Mouse (Mus musculus) CH12.LX (cell line): ENCODE measurements around the gene Hibch. TPM values are rescaled to one million over a fixed set of nuclear protein-coding genes. Genes with fewer than 3 reads are reported as not detected.

Experiments
- DNase-seq: peaks from one replicate; pipeline ENCODE4 v3.0.0-alpha.2; 2013; ENCODE audit errors: extremely low read depth
- H3K27ac ChIP-seq: 2 replicates; pipeline ENCODE4 v1.5.1; 2012; ENCODE audit warnings: low read depth, mild to moderate bottlenecking, control low read depth, moderate library complexity; ENCODE audit not compliant: insufficient read depth
- H3K27me3 ChIP-seq: replicated peaks from 2 replicates; pipeline ENCODE3; 2012; ENCODE audit warnings: inconsistent platforms
- H3K36me3 ChIP-seq, 2 experiments: replicated peaks in 1 of 2; 2 replicates each; pipeline versions ENCODE3 to v1.6.1; 2012; ENCODE audit warnings: inconsistent platforms in 1 of 2, low read length in 1 of 2, mild to moderate bottlenecking in 1 of 2, mixed read lengths in 1 of 2, moderate library complexity in 1 of 2; ENCODE audit not compliant: control insufficient read depth in 1 of 2, insufficient read depth in 1 of 2
- H3K4me1 ChIP-seq, 2 experiments: 2 replicates each; pipeline ENCODE4 v1.6.1; 2012; ENCODE audit warnings: inconsistent platforms in 1 of 2, moderate library complexity in 1 of 2; ENCODE audit not compliant: insufficient read depth in 2 of 2, control insufficient read depth in 1 of 2
- H3K4me2 ChIP-seq: 2 replicates; pipeline ENCODE4 v1.6.1; 2012; ENCODE audit warnings: low read depth, mild to moderate bottlenecking, control low read depth; ENCODE audit not compliant: poor library complexity, insufficient read depth, severe bottlenecking
- H3K4me3 ChIP-seq, 3 experiments: fragments of 150-350 bp in 1 of 3; sonication (generic) in 1 of 3; replicated peaks in 1 of 3; 2 replicates each; pipeline versions ENCODE3 to v1.5.1; 2011 to 2012; ENCODE audit warnings: low read depth in 2 of 3, low read length in 2 of 3, mild to moderate bottlenecking in 2 of 3, moderate library complexity in 2 of 3, control low read depth in 1 of 3, improper control_type of control experiment in 1 of 3, inconsistent platforms in 1 of 3, mixed read lengths in 1 of 3; ENCODE audit not compliant: poor library complexity in 1 of 3
- H3K79me2 ChIP-seq: replicated peaks from 2 replicates; pipeline ENCODE4 v1.6.1; 2012; ENCODE audit warnings: mild to moderate bottlenecking, moderate library complexity; ENCODE audit not compliant: control insufficient read depth, poor library complexity, insufficient read depth, severe bottlenecking; ENCODE audit errors: extremely low read depth
- H3K9ac ChIP-seq: 2 replicates; pipeline ENCODE4 v1.6.1; 2012; ENCODE audit warnings: low read depth, mild to moderate bottlenecking, control low read depth, moderate library complexity; ENCODE audit not compliant: insufficient read depth
- H3K9me3 ChIP-seq: replicated peaks from 2 replicates; pipeline ENCODE3; 2012; ENCODE audit warnings: low read length, inconsistent platforms, mixed read lengths
- BHLHE40 ChIP-seq: IDR thresholded peaks from 2 replicates; pipeline ENCODE4 v1.6.1; 2011; ENCODE audit warnings: mild to moderate bottlenecking, low read depth, low read length, improper control_type of control experiment
- CHD1 ChIP-seq: IDR thresholded peaks from 2 replicates; pipeline ENCODE4 v1.6.1; 2012; ENCODE audit warnings: low read depth, low read length, improper control_type of control experiment, inconsistent platforms
- CHD2 ChIP-seq: IDR thresholded peaks from 2 replicates; pipeline ENCODE4 v1.6.1; 2011; ENCODE audit warnings: low read length, improper control_type of control experiment
- CTCF ChIP-seq, 2 experiments: IDR thresholded peaks in 1 of 2; conservative IDR thresholded peaks in 1 of 2; 2 replicates each; pipeline ENCODE4 v1.5.1; 2011 to 2012; ENCODE audit warnings: low read depth in 2 of 2, low read length in 2 of 2, improper control_type of control experiment in 1 of 2, inconsistent platforms in 1 of 2, mild to moderate bottlenecking in 1 of 2, moderate library complexity in 1 of 2
- ELF1 ChIP-seq: IDR thresholded peaks from 2 replicates; pipeline ENCODE4 v1.6.1; 2014; ENCODE audit warnings: low read depth, mild to moderate bottlenecking, inconsistent platforms, low read length, improper control_type of control experiment
- ETS1 ChIP-seq: conservative IDR thresholded peaks from 2 replicates; pipeline ENCODE4 v1.6.1; 2012; ENCODE audit warnings: low read depth, mild to moderate bottlenecking, inconsistent platforms, low read length, improper control_type of control experiment, moderate library complexity
- HCFC1 ChIP-seq: IDR thresholded peaks from 2 replicates; pipeline ENCODE4 v1.6.1; 2012; ENCODE audit warnings: low read depth, mild to moderate bottlenecking, inconsistent platforms, low read length, improper control_type of control experiment
- IRF4 ChIP-seq: IDR thresholded peaks from 2 replicates; pipeline ENCODE4 v1.6.1; 2014; ENCODE audit warnings: low read depth, mild to moderate bottlenecking, inconsistent platforms, low read length, improper control_type of control experiment
- JUND ChIP-seq: conservative IDR thresholded peaks from 2 replicates; pipeline ENCODE4 v1.6.1; 2011; ENCODE audit warnings: low read depth, low read length, improper control_type of control experiment
- MAZ ChIP-seq: IDR thresholded peaks from 2 replicates; pipeline ENCODE4 v1.6.1; 2012; ENCODE audit warnings: low read depth, mild to moderate bottlenecking, inconsistent platforms, low read length, improper control_type of control experiment, moderate library complexity
- MEF2A ChIP-seq: IDR thresholded peaks from 2 replicates; pipeline ENCODE4 v1.6.1; 2014; ENCODE audit warnings: low read depth, mild to moderate bottlenecking, inconsistent platforms, low read length, improper control_type of control experiment, borderline replicate concordance
- MXI1 ChIP-seq: IDR thresholded peaks from 2 replicates; pipeline ENCODE4 v1.6.1; 2011; ENCODE audit warnings: mild to moderate bottlenecking, low read depth, low read length, improper control_type of control experiment
- MYC ChIP-seq: IDR thresholded peaks from 2 replicates; pipeline ENCODE4 v1.6.1; 2011; ENCODE audit warnings: low read depth, mild to moderate bottlenecking, improper control_type of control experiment, low read length
- NELFE ChIP-seq: IDR thresholded peaks from 2 replicates; pipeline ENCODE4 v1.6.1; 2011; ENCODE audit warnings: low read depth, low read length, improper control_type of control experiment
- POLR2A ChIP-seq: IDR thresholded peaks from 2 replicates; pipeline ENCODE4 v1.6.1; 2011; ENCODE audit warnings: low read depth, mild to moderate bottlenecking, improper control_type of control experiment, low read length
- RAD21 ChIP-seq: IDR thresholded peaks from 2 replicates; pipeline ENCODE4 v1.6.1; 2011; ENCODE audit warnings: low read depth, mild to moderate bottlenecking, low read length, improper control_type of control experiment, moderate library complexity
- SMC3 ChIP-seq: IDR thresholded peaks from 2 replicates; pipeline ENCODE4 v1.6.1; 2011; ENCODE audit warnings: low read depth, low read length, improper control_type of control experiment
- TBP ChIP-seq: conservative IDR thresholded peaks from 2 replicates; pipeline ENCODE4 v1.6.1; 2011; ENCODE audit warnings: low read depth, low read length, improper control_type of control experiment
- UBTF ChIP-seq: IDR thresholded peaks from 2 replicates; pipeline ENCODE4 v1.6.1; 2012; ENCODE audit warnings: low read depth, mild to moderate bottlenecking, inconsistent platforms, low read length, improper control_type of control experiment, moderate library complexity
- ZC3H11A ChIP-seq: IDR thresholded peaks from 2 replicates; pipeline ENCODE4 v1.6.1; 2012; ENCODE audit warnings: low read depth, mild to moderate bottlenecking, inconsistent platforms, low read length, improper control_type of control experiment
- ZMIZ1 ChIP-seq: IDR thresholded peaks from 2 replicates; pipeline ENCODE4 v1.6.1; 2012; ENCODE audit warnings: low read depth, mild to moderate bottlenecking, inconsistent platforms, low read length, improper control_type of control experiment
- dilution Hi-C: fragments of 300-500 bp; cut with MboI; formaldehyde crosslinking; loops from 2 replicates; pipeline ENCODE4 v1.14.3; 2020; ENCODE audit warnings: low sequenced_read_pairs; ENCODE audit not compliant: extremely low pct_unique_long_range_greater_than_20kb, extremely low pct_ligation_motif_present
- in situ Hi-C: fragments of 300-500 bp; cut with MboI; formaldehyde crosslinking; loops from 3 replicates; pipeline ENCODE4 v1.14.3; 2019; ENCODE audit warnings: low sequenced_read_pairs, low pct_ligation_motif_present, low pct_unique_long_range_greater_than_20kb, mixed read lengths
- polyA plus RNA-seq: library from polyadenylated mRNA; unstranded; fragments of >175 nt; gene quantifications from 2 replicates; pipeline ENCODE4 v1.2.1, GENCODE M21; 2012; ENCODE audit warnings: low read depth; ENCODE audit not compliant: insufficient read length
- total RNA-seq, 2 experiments: library from RNA; depleted of rRNA; stranded (reverse); fragments of 300-350 nt in 1 of 2; fragments of >200 nt in 1 of 2; gene quantifications; 2 replicates each; pipeline ENCODE4 v1.2.3; 2012 to 2014

The Hibch gene
- total and polyA plus RNA-seq, 3 experiments, result 17.1 to 32.3 (median 20.6) TPM

DNA sequence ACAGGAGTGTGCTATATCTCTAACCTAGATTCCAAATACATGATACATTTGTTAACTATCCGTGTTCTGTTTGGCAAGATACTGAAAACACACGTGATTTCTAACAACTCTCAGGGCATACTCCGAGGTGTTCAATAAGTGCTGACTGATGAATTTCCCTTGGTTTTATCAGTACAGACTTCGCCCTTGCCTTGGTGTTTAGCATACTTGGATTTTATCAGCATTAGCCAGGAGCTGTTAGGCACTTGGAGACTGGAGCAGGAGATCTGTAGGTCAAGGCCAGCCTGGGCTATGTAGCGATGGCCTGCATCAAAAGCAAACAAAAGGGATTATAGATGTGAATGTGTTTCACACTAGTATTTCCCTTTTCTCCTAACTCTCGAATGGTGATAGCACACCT lies 36.3 kb upstream of the Hibch start:
- H3K9ac ChIP-seq, result no peak overlapping the region
- in situ Hi-C loops (no loop called here), dilution Hi-C loops (no loop called here)
- no peaks in the 10 kb centered on the region for H3K27me3 ChIP-seq
- no peak overlapping the region for H3K4me2 ChIP-seq
- no peak for DNase-seq
- H3K36me3 ChIP-seq, result peaks cover 0 to 16% of the 10 kb centered on the region in 2 experiments
- H3K4me1 ChIP-seq, result peaks cover 2 to 15% of the 10 kb centered on the region in 2 experiments; a peak in 3 of 4 replicates
- no peak for TF ChIP-seq ZMIZ1
- H3K9me3 ChIP-seq, result no peaks in the 10 kb centered on the region
- H3K27ac ChIP-seq, result no peak overlapping the region
- H3K79me2 ChIP-seq, result 0 out of 2 replicates have a peak, but pooled peaks cover 3% of the 10 kb centered on the region
- no peak overlapping the region for H3K4me3 ChIP-seq

DNA sequence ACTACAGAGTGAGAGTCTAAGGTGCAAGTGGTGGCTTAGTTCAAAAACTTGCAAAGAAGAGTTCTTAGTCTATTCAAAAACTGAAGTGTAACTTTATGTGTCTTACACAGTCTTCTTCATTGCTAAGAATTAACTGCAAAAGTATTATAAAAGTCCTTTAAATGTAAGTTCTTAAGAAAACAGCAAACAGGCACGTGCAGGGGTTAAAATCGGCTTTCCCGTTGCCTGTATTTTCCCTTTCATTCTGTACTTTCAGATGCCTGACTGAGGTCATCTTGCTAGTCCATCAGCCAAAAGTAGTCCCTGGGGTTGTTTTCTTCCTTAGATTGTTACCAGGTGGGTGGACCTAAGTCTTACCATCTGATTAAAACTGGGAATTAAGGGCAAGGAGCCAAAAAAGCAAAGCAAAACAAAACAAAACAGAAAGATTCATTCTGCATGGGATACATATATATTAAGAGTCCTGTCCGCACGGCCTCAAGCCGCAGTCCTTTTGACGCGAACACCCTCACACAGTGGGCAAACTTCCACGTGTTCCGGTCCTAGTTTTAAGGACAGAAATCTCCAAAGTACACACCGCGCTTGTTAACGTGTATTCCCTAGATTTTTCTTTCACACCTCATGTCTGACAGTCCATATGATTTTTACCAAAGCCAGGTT lies 28.4 kb upstream of the Hibch start:
- no peaks in the 10 kb centered on the region for H3K9me3 ChIP-seq
- no peak for TF ChIP-seq NELFE
- TF ChIP-seq BHLHE40, result peak; percentile 95
- TF ChIP-seq ETS1, result 0 out of 2 replicates have a peak, but pooled peaks have one; percentile 23
- peak overlapping the region; percentile 92 for H3K4me2 ChIP-seq
- H3K4me3 ChIP-seq, result peak overlapping the region; percentile 69 to 81 (median 70)
- H3K36me3 ChIP-seq, result peaks cover 0 to 6% of the 10 kb centered on the region in 2 experiments
- peak overlapping the region; percentile 37; the same call in 1 of the 2 replicates for H3K9ac ChIP-seq
- no peak overlapping the region for H3K27ac ChIP-seq
- in situ Hi-C loops (no loop called here), dilution Hi-C loops (no loop called here)
- H3K79me2 ChIP-seq, result no peaks in the 10 kb centered on the region
- no peaks in the 10 kb centered on the region for H3K27me3 ChIP-seq
- H3K4me1 ChIP-seq, result peaks cover 2 to 22% of the 10 kb centered on the region in 2 experiments; a peak in 3 of 4 replicates
- DNase-seq, result no peak

GRCm38 (mm10) chr1:52816910-52817812 lies 27.6 kb upstream of the Hibch start, which contains the start of gene Inpp1:
Inpp1 (minus strand) TSS chr1:52817688.
- Histone ChIP-seq H3K4me3 (peak within 1 kb of the TSS; percentile 69 to 81 (median 70)), H3K79me2 (no peaks in the 10 kb centered on the region), H3K4me1 (peaks cover 2 to 22% of the 10 kb centered on the region in 2 experiments; a peak in 3 of 4 replicates), H3K9ac (peak within 1 kb of the TSS; percentile 37), H3K4me2 (peak within 1 kb of the TSS; percentile 92), H3K27ac (peak within 1 kb of the TSS; percentile 57), H3K9me3 (no peaks in the 10 kb centered on the region), H3K27me3 (no peaks in the 10 kb centered on the region), H3K36me3 (peaks cover 0 to 3% of the 10 kb centered on the region in 2 experiments)
- in situ Hi-C loops (no loop called here), dilution Hi-C loops (no loop called here)
- DNase-seq, result peak; percentile 82
- 0 out of 2 replicates have a peak, but pooled peaks have one; percentile 19 for TF ChIP-seq ELF1
- peak; percentile 84; the same call in 1 of the 2 replicates for TF ChIP-seq MYC
- TF ChIP-seq JUND, result no peak
- 0 out of 2 replicates have a peak, but pooled peaks have one; percentile 34 for TF ChIP-seq MEF2A
- 0 out of 2 replicates have a peak, but pooled peaks have one; percentile 33 for TF ChIP-seq TBP
- TF ChIP-seq NELFE, result 0 out of 2 replicates have a peak, but pooled peaks have one; percentile 14
- TF ChIP-seq ZC3H11A, result no peak
- TF ChIP-seq CHD2, result no peak
- TF ChIP-seq MAZ, result no peak
- peak; percentile 90 for TF ChIP-seq UBTF
- TF ChIP-seq BHLHE40, result no peak
- no peak; the same call in 1 of the 2 replicates for TF ChIP-seq ETS1
- peak; percentile 68; the same call in 1 of the 2 replicates for TF ChIP-seq CHD1
- peak; percentile 81 for TF ChIP-seq MXI1
- peak; percentile 34; the same call in 1 of the 2 replicates for TF ChIP-seq HCFC1
- peak; percentile 36; the same call in 1 of the 2 replicates for TF ChIP-seq POLR2A
- TF ChIP-seq IRF4, result peak; percentile 52; the same call in 1 of the 2 replicates
- peak; percentile 78 for TF ChIP-seq RAD21
- peak in 1 of 2 experiments; percentile 84; a peak in 2 of 4 replicates for TF ChIP-seq CTCF (conservative IDR thresholded peaks at IDR 0.05 in 1 of 2, IDR thresholded peaks at IDR 0.05 in 1 of 2; ENCODE audit: low read depth in 2 of 2, low read length in 2 of 2)
- peak; percentile 77 for TF ChIP-seq SMC3
